Mouse (Mus musculus) ovary, adult 18-20 months (tissue): Measurements from ENCODE around the gene Scly.

Experiments
- DNase-seq: peaks from one replicate; pipeline ENCODE4 v3.0.0; 2022; ENCODE audit warnings: low spot score, mixed read lengths

Scly gene

GRCm38 (mm10) chr1:91362113-91362512 is 64.0 kb downstream of the Scly start:
- DNase-seq = no peak

GRCm38 (mm10) chr1:91364822-91365644 is 66.9 kb downstream of the Scly start:
- DNase-seq = no peak

GRCm38 (mm10) chr1:91365816-91366214 is 67.7 kb downstream of the Scly start:
- DNase-seq = no peak

- peak; percentile 27 for DNase-seq
Observed at GRCm38 (mm10) chr1:91366215-91367108, 68.3 kb downstream of the Scly start, which contains the start of gene Erfe. Gene Erfe (plus strand): TSS chr1:91366430.

GRCm38 (mm10) chr1:91367295-91367694 is 69.2 kb downstream of the Scly start:
- no peak for DNase-seq

GRCm38 (mm10) chr1:91369408-91369807 is 71.3 kb downstream of the Scly start:
- no peak for DNase-seq

- no peak for DNase-seq
Observed at GRCm38 (mm10) chr1:91370055-91370454, 71.9 kb downstream of the Scly start.
